Mouse (Mus musculus) neural tube, embryonic 14.5 days (tissue): Measurements from ENCODE around the gene Myo3b. TPM values are rescaled to one million over a fixed set of nuclear protein-coding genes. Genes with fewer than 3 reads are reported as not detected.

ENCODE experiments used
- ATAC-seq: fragments of 200-750 bp; cut with Nextera tagmentation; 2 replicates; pipeline ENCODE4 v1.8.0; 2017; ENCODE audit warnings: low read depth, mild to moderate bottlenecking, moderate TSS enrichment, moderate library complexity
- H3K27ac ChIP-seq: fragments of 300-500 bp; sonication (generic); 2 replicates; pipeline ENCODE4 v1.5.1; 2014; ENCODE audit warnings: low read depth, mild to moderate bottlenecking, control low read depth, low read length, moderate library complexity, mixed read lengths
- H3K27me3 ChIP-seq: fragments of 300-500 bp; sonication (generic); 2 replicates; pipeline ENCODE4 v1.6.1; 2014; ENCODE audit warnings: low read length; ENCODE audit not compliant: control insufficient read depth, insufficient read depth
- H3K36me3 ChIP-seq: fragments of 300-500 bp; sonication (generic); 2 replicates; pipeline ENCODE4 v1.6.1; 2014; ENCODE audit warnings: low read length, mixed read lengths; ENCODE audit not compliant: control insufficient read depth, insufficient read depth
- H3K4me1 ChIP-seq: fragments of 300-500 bp; sonication (generic); 2 replicates; pipeline ENCODE4 v1.6.1; 2014; ENCODE audit warnings: low read length; ENCODE audit not compliant: control insufficient read depth, insufficient read depth
- H3K4me2 ChIP-seq: fragments of 300-500 bp; sonication (generic); 2 replicates; pipeline ENCODE4 v1.6.1; 2014; ENCODE audit warnings: mild to moderate bottlenecking, low read depth, low read length, control low read depth
- H3K4me3 ChIP-seq: fragments of 300-500 bp; sonication (generic); 2 replicates; pipeline ENCODE4 v1.5.1; 2014; ENCODE audit warnings: low read depth, low read length, control low read depth, mixed read lengths
- H3K9ac ChIP-seq: fragments of 300-500 bp; sonication (generic); replicated peaks from 2 replicates; pipeline ENCODE4 v1.6.1; 2014; ENCODE audit warnings: low read depth, mild to moderate bottlenecking, control low read depth, low read length, mixed read lengths
- H3K9me3 ChIP-seq: fragments of 300-500 bp; sonication (generic); 2 replicates; pipeline ENCODE4 v1.6.1; 2016; ENCODE audit warnings: low read length; ENCODE audit not compliant: control insufficient read depth
- WGBS: fragments of 180-500 bp; shearing (Covaris S2); extraction: QIAGEN DNeasy Blood & Tissue Kit; methylation state at CpG from one replicate; pipeline ENCODE4 v1.1.7; 2014; 5-methylcytosine and 5-hydroxymethylcytosine counted together
- polyA plus RNA-seq: library from polyadenylated mRNA; unstranded; fragments of >200 nt; fragmentation: Nextera tagmentation; extraction: Ambion mirVana; gene quantifications from 2 replicates; pipeline ENCODE4 v1.2.1, GENCODE M21; 2014

The Myo3b gene
- polyA plus RNA-seq, 1 experiment from 2014 or later: 0.21 TPM

GRCm38 (mm10) chr2:70133281-70133680 lies 94.4 kb downstream of the Myo3b start:
- no peaks in the 10 kb centered on the region for H3K4me1 ChIP-seq
- H3K27ac ChIP-seq: no peak overlapping the region
- no peaks in the 10 kb centered on the region for H3K36me3 ChIP-seq
- no peak overlapping the region for H3K9ac ChIP-seq
- no peak for ATAC-seq
- 40% methylated on average over 4 of the region's 4 CpGs for WGBS
- no peak overlapping the region for H3K4me2 ChIP-seq
- no peak overlapping the region for H3K4me3 ChIP-seq
- no peaks in the 10 kb centered on the region for H3K9me3 ChIP-seq
- H3K27me3 ChIP-seq: no peaks in the 10 kb centered on the region

GRCm38 (mm10) chr2:70137226-70137998 lies 98.5 kb downstream of the Myo3b start:
- Histone ChIP-seq H3K36me3 (no peaks in the 10 kb centered on the region), H3K4me2 (no peak overlapping the region), H3K9ac (no peak overlapping the region), H3K9me3 (no peaks in the 10 kb centered on the region), H3K4me1 (no peaks in the 10 kb centered on the region), H3K27ac (no peak overlapping the region), H3K4me3 (no peak overlapping the region), H3K27me3 (no peaks in the 10 kb centered on the region)
- WGBS: 89% methylated on average over 4 of the region's 4 CpGs
- no peak for ATAC-seq

- Histone ChIP-seq H3K27me3 (no peaks in the 10 kb centered on the region), H3K27ac (no peak overlapping the region), H3K9ac (no peak overlapping the region), H3K36me3 (no peaks in the 10 kb centered on the region), H3K4me1 (no peaks in the 10 kb centered on the region), H3K4me3 (no peak overlapping the region), H3K9me3 (no peaks in the 10 kb centered on the region), H3K4me2 (no peak overlapping the region)
- no peak for ATAC-seq
- WGBS: 91% methylated on average over 4 of the region's 4 CpGs
Observed at GRCm38 (mm10) chr2:70143543-70144188, 104.7 kb downstream of the Myo3b start.

GRCm38 (mm10) chr2:70146993-70147581 lies 108.2 kb downstream of the Myo3b start:
- 53% methylated on average over 12 of the region's 12 CpGs for WGBS
- no peaks in the 10 kb centered on the region for H3K36me3 ChIP-seq

GRCm38 (mm10) chr2:70148821-70149510 lies 110.0 kb downstream of the Myo3b start:
- no peak overlapping the region for H3K27ac ChIP-seq
- WGBS: 71% methylated on average over 13 of the region's 13 CpGs
- no peaks in the 10 kb centered on the region for H3K27me3 ChIP-seq
- H3K4me1 ChIP-seq: no peaks in the 10 kb centered on the region
- no peak for ATAC-seq
- H3K36me3 ChIP-seq: no peaks in the 10 kb centered on the region
- no peaks in the 10 kb centered on the region for H3K9me3 ChIP-seq
- H3K4me2 ChIP-seq: no peak overlapping the region
- no peak overlapping the region for H3K4me3 ChIP-seq
- no peak overlapping the region for H3K9ac ChIP-seq

More at GRCm38 (mm10) chr2:70146993-70147581, 108.2 kb downstream of the Myo3b start:
- no peak overlapping the region for H3K27ac ChIP-seq
- no peak overlapping the region for H3K9ac ChIP-seq
- no peaks in the 10 kb centered on the region for H3K9me3 ChIP-seq
- no peak overlapping the region for H3K4me3 ChIP-seq
- no peaks in the 10 kb centered on the region for H3K4me1 ChIP-seq
- H3K27me3 ChIP-seq: no peaks in the 10 kb centered on the region
- H3K4me2 ChIP-seq: no peak overlapping the region
- no peak for ATAC-seq

- Histone ChIP-seq H3K27ac (no peak overlapping the region), H3K4me1 (no peaks in the 10 kb centered on the region), H3K9me3 (no peaks in the 10 kb centered on the region), H3K9ac (no peak overlapping the region), H3K4me2 (no peak overlapping the region), H3K36me3 (no peaks in the 10 kb centered on the region), H3K27me3 (no peaks in the 10 kb centered on the region), H3K4me3 (no peak overlapping the region)
- WGBS: 68% methylated on average over 6 of the region's 6 CpGs
- no peak for ATAC-seq
Observed at GRCm38 (mm10) chr2:70150399-70151035, 111.6 kb downstream of the Myo3b start.

GRCm38 (mm10) chr2:70151930-70152329 lies 113.0 kb downstream of the Myo3b start:
- Histone ChIP-seq H3K4me1 (no peaks in the 10 kb centered on the region), H3K9ac (no peak overlapping the region), H3K27ac (no peak overlapping the region), H3K4me2 (no peak overlapping the region), H3K4me3 (no peak overlapping the region), H3K27me3 (no peaks in the 10 kb centered on the region), H3K9me3 (no peaks in the 10 kb centered on the region), H3K36me3 (no peaks in the 10 kb centered on the region)
- 86% methylated on average over 3 of the region's 3 CpGs for WGBS
- no peak for ATAC-seq

- Histone ChIP-seq H3K27ac (no peak overlapping the region), H3K4me3 (no peak overlapping the region), H3K4me2 (no peak overlapping the region), H3K9me3 (no peaks in the 10 kb centered on the region), H3K36me3 (no peaks in the 10 kb centered on the region), H3K27me3 (no peaks in the 10 kb centered on the region), H3K9ac (no peak overlapping the region), H3K4me1 (0 out of 2 replicates have a peak, but pooled peaks cover 5% of the 10 kb centered on the region)
- 68% methylated on average over 8 of the region's 8 CpGs for WGBS
- no peak for ATAC-seq
Observed at GRCm38 (mm10) chr2:70155226-70155836, 116.4 kb downstream of the Myo3b start.
